Mouse (Mus musculus): Measurements from ENCODE around the gene Scrt2.

Scrt2 gene

DNA sequence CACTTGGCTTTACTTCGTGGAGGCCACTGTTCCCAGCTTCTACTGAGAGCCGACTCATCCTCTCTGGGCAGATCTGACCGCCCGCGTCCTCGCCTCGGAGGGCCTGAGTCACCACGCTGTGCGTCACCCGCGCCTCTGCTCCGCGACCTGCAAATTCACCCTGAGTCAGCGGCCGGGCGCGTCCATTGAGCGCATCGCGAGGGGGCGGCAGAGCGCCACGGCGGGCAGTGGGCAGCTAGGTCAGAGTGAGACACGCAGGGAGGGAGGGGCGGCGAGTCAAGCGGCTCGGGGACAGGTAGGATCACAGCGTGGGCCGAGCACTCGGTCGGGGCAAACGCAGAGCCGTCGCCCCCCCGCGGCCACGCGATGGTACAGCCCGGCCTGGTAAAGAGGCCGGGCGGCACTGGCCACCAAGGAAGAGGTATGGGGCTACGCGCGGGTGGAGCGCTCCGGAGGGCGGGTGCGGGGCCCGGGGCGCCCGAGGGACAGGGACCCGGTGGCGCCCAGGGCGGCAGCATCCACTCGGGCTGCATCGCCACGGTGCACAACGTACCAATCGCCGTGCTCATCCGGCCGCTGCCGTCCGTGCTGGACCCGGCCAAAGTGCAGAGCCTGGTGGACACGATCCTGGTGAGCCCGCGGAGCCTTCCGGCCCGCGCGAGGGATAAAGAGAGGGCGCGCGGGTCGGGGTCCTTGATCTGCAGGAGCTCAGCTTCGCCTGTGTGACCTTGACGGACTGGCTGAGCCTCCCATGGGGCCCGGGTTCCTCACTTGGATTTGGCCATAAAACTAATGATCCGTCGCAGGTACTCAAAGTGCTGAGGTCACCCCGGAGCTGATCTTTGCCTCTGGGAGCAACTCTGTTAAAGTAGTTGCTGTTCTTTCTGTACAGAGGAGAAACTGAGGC is 24.2 kb downstream of the Scrt2 start, which contains the start of gene Srxn1:
Srxn1 (plus strand) TSS at position 199 of the 907 bp plus-strand sequence.
- DNase-seq (ENCODE audit: extremely low read depth, low read depth, low spot score), result peak; percentile 23

GRCm38 (mm10) chr2:152106225-152106595 is 24.9 kb downstream of the Scrt2 start:
- DNase-seq (ENCODE audit: extremely low read depth, low read depth, low spot score), result no peak

- no peak for DNase-seq (ENCODE audit: extremely low read depth, low read depth, low spot score)
These were observed 25.3 kb downstream of the Scrt2 start for GRCm38 (mm10) chr2:152106597-152106996.

DNA sequence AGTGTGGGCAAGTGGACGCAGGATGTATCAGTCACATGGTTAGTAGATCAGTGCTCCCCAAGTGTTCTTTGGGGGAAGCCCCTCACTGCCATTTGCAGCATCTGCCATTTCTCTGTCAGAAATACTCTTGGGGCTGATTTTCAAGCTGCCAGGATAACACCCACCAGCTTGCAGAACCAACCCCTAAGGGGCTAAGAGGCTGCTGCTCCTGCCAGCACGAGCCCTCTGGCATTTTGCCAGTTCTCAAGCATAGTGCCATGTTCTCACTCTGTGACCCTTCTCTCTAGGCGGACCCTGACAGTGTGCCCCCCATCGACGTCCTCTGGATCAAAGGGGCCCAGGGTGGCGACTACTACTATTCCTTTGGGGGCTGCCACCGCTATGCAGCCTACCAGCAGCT is 27.4 kb downstream of the Scrt2 start:
- no peak for DNase-seq (ENCODE audit: extremely low read depth, low read depth, low spot score)

GRCm38 (mm10) chr2:152109386-152109785 is 28.1 kb downstream of the Scrt2 start:
- no peak for DNase-seq (ENCODE audit: extremely low read depth, low read depth, low spot score)

- no peak for DNase-seq (ENCODE audit: extremely low read depth, low read depth, low spot score)
These were observed 30.0 kb downstream of the Scrt2 start for GRCm38 (mm10) chr2:152111311-152111710.

DNA sequence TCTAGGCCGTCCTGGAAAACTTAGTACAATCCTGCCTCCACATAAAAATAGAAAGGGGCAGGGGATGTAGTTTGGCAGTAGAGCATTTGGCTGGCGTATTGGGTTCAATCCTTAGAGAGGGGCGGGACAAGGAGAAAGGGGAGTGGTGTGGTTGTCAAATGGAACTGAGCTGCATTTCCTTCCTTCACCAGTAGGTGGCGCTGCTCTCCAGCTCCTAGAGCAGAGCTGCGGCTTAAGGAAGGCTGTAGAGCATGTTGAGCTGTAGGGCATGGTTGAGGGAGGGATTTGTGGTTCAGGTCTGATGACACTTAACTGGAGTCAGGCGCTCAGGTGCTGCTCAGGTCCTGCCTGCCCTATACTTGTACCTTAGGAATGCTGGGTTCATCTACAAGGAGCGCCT is 30.6 kb downstream of the Scrt2 start:
- DNase-seq (ENCODE audit: extremely low read depth, low read depth, low spot score), result peak; percentile 23

- DNase-seq (ENCODE audit: extremely low read depth, low read depth, low spot score), result no peak
These were observed 31.2 kb downstream of the Scrt2 start for GRCm38 (mm10) chr2:152112490-152112889.

DNA sequence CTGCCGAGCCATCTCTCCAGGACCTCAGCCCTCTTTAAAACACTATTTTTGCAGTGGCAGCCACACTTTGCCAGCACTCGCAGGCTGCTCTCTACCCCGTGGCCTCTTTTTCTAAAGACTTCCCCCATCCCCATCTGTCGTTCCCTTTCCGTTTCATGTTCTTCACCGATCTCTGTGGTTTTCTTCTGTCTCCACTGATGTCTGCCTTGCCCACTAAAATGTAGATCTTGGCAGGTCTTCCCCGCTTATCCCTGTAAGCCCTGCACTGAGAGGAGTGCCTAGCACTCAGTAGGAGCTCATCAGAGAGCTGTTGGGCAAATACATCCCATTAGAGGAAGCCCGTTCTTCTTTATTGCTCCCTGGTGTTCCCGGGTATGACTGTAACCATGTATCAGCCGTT is 31.6 kb downstream of the Scrt2 start:
- no peak for DNase-seq (ENCODE audit: extremely low read depth, low read depth, low spot score)

DNA sequence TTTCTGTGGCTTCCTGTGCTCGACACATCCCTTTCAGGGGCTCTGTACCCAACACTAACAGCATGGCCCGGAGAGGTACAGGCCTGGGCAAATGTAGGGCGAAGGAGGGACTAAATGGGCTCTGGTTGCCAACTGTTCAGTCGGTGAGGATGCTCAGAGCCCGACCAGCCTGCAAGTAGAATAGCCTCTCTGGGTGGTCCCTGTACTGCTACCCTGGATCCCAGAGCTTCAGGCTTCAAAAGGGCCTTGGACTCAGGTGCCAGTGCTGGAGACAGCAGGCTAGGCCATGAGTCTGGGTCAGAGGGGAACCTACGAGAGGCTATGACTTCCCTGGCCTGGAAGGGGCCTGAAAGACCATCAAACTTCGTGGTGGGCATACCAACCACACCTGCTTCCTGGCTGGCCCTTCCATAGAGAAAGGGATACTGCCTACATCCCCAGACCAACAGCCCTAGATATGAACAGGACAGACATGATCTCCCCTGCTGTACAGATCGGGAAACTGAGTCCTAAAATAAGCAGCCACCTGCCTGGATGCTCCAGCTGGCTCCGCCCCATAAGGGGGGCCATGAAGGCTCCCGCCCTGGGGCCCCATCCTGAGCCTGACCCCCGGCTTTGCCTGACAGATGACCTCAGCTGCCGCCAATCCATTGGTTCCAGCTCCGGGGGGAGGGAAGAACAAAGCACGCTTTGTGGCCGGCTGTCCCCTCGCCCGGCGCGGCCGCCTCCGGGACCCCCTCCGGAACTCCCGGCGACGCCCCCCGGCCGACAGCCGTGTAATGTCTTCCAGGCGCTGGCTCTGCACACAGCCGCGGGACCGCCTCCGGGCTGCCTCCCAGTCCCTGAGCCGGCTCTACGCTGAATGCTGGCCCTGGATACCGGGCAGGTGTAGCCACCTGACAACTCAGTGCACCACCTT is 33.0 kb downstream of the Scrt2 start:
- no peak for DNase-seq (ENCODE audit: extremely low read depth, low read depth, low spot score)

- no peak for DNase-seq (ENCODE audit: extremely low read depth, low read depth, low spot score)
These were observed 36.4 kb downstream of the Scrt2 start for GRCm38 (mm10) chr2:152117694-152118093.

DNA sequence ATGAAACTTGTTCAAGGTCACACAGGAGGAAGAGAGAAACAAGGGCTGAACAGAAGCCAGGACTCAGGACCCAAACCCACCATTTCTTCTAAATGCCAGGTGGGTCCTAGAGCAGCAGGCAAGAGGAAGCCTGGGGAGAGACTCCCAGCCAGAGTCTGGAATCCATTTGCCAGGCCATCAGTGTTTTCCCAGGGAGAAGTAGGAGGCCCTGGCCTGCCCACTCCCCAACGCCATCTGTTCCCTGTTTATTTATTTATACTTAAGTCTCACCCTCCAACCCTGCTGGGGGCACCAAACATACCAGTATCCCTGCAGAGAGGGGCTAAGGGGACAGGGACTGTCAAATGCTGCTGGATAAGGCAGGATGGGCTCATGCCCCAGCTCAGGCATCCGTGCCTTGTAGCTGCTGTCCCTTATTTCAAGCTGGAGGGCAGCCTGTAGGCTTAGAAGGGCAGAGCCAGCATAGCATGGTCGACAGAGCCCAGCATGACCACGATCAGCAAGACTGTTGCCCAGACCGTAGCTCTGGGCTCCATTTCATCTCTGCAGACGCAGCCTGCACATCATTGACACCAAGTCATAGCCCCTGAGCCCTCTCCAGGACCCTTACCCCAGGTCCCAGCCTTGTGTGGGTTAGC is 38.0 kb downstream of the Scrt2 start:
- no peak for DNase-seq (ENCODE audit: extremely low read depth, low read depth, low spot score)

GRCm38 (mm10) chr2:152122896-152123295 is 41.6 kb downstream of the Scrt2 start:
- no peak for DNase-seq (ENCODE audit: extremely low read depth, low read depth, low spot score)

DNA sequence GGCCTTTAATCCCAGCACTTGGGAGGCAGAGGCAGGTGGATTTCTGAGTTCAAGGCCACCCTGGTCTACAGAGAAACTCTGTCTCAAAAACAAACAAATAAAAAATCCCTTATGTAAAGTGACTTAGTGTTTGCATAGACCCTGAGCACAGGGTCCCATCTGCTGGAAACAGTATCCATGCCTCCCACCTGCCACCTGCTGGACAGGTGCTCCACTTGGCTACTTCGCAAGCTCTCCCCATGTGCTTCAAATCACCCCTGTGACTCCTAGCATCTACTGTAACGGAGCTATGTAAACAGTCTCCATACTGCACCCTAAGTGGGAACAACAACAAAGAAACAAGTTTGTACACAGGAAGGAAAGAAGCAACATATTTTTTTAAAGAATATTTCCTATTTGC is 47.3 kb downstream of the Scrt2 start:
- no peak for DNase-seq (ENCODE audit: extremely low read depth, low read depth, low spot score)

DNA sequence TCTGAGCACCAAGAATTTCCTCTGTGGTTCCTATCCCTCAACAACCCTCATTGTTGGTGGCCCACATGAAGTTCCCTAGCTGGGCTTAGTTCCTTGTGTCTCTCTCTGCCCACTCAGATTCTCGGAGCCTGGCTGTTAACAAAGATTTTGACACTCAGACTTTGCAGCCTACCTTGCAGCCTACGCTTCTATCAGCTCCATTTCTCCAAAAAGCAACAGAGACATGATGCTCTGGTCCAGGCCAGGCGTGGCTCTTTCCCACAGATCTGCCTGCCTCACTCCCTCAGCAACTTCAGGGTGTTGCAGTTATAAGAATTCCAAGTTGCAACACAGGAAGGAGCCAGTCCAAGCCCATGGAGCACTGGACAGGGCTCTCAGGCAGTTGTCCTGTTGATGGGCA is 48.4 kb downstream of the Scrt2 start:
- DNase-seq (ENCODE audit: extremely low read depth, low read depth, low spot score), result no peak

DNA sequence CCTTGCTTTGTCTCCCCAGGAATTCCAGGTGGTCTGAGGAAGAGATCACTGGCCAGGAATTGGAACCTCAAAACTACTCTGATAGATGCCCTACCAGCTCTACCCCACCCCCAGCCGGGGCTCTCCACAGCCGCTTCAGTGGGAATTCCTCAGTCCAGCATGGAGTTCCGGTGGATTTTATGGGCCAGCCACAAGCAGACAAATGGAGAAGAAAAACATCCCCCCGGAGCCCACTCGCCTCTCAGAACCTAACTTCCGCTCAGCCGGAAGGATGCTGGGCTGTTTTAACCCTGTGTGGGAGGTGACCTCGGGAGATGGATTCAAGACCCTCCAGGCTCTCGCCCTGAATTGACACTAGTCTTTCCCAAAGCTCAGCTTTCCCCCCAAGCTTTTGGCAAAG is 50.7 kb downstream of the Scrt2 start:
- no peak for DNase-seq (ENCODE audit: extremely low read depth, low read depth, low spot score)

DNA sequence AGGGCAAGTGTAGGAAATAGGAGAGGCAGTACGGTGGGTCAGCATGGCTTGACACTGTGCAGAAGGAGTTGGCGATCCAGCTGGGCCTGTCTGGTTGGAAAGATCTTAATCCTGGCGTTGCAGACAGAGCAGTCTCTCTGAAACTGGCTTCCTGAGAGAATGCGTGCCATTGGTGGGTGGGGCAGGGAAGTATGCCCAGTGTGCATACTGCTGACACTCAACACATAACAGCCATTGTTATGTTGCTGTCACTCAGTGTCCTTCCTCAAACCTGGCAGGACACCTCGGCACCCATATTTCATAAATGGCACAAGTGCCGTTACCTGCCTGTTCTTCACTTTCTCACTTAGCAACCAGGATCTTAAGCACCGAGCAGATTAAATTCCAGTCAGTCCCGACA is 51.4 kb downstream of the Scrt2 start:
- DNase-seq (ENCODE audit: extremely low read depth, low read depth, low spot score), result peak; percentile 37

- DNase-seq (ENCODE audit: extremely low read depth, low read depth, low spot score), result no peak
These were observed 58.1 kb downstream of the Scrt2 start for GRCm38 (mm10) chr2:152139191-152139987.

DNA sequence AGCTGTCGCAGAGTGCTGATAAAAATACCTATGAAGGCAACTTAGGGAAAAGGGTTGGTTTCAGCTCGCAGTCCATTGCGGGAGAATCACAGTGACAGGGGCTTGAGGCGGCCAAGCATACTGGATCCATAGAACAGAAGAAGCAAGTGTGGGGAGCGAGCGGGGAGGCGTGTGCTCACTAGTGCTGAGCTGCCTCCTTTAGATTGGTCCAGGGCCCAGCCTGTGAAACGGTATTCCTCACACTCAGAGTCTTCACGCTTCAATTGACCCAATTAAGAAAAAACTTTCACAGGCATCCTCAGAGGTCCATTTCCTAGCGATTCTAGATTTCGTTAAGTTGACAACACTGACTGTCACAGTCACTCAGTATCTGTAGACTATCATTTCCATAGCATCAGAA is 59.6 kb downstream of the Scrt2 start:
- no peak for DNase-seq (ENCODE audit: extremely low read depth, low read depth, low spot score)

DNA sequence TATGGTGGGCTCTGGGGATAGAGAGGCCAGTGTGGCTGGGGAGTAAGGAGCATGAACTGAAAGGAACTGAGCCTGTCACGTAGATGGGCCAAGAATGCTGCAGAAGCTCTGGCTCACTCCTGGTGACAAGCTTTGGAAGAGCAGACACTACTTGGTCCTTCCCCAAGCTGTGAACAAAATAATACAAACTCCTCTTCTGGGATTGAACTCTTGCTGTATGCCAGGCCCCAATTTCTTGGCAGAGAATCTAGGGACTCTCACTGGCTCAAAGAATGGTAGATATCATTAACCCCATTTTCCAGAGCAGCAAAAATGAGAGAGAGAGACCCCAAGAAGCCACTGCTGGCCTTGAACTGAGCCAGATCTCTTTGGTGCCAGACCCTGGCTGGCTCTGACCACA is 60.2 kb downstream of the Scrt2 start:
- no peak for DNase-seq (ENCODE audit: extremely low read depth, low read depth, low spot score)

DNA sequence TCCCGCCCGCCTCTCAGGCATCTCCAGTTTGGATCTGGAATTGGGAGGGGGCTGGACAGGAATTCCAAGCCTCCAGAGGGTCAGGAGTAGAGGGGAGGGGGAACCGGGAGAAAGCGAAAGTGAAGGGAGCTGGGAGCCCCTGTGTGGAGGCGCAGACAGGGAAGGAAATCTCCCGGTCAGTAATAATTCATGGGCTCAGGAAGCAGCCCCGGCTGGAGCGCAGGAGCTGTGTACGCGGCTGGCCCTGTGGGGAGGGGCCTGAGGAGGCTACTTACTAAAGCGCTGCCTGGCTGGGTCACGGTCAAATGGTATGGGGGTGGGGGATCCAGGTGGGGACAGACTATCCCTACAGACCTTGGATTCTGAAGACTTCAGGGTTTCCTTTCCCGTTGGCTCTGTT is 60.7 kb downstream of the Scrt2 start:
- no peak for DNase-seq (ENCODE audit: extremely low read depth, low read depth, low spot score)
